Mouse (Mus musculus) cortical plate, adult 2 months (tissue): ENCODE measurements around the gene Fgfr2.

ENCODE experiments used
- CTCF ChIP-seq: fragments of 200-500 bp; IDR thresholded peaks from 2 replicates; pipeline ENCODE4 v1.5.1; 2011; ENCODE audit warnings: mild to moderate bottlenecking, control low read depth, low read length; ENCODE audit not compliant: insufficient read depth; ENCODE audit errors: extremely low read depth
- POLR2A ChIP-seq: fragments of 200-500 bp; IDR thresholded peaks from 2 replicates; pipeline ENCODE4 v1.6.1; 2011; ENCODE audit warnings: mild to moderate bottlenecking, low read length, control low read depth; ENCODE audit not compliant: insufficient read depth; ENCODE audit errors: extremely low read depth

DNA sequence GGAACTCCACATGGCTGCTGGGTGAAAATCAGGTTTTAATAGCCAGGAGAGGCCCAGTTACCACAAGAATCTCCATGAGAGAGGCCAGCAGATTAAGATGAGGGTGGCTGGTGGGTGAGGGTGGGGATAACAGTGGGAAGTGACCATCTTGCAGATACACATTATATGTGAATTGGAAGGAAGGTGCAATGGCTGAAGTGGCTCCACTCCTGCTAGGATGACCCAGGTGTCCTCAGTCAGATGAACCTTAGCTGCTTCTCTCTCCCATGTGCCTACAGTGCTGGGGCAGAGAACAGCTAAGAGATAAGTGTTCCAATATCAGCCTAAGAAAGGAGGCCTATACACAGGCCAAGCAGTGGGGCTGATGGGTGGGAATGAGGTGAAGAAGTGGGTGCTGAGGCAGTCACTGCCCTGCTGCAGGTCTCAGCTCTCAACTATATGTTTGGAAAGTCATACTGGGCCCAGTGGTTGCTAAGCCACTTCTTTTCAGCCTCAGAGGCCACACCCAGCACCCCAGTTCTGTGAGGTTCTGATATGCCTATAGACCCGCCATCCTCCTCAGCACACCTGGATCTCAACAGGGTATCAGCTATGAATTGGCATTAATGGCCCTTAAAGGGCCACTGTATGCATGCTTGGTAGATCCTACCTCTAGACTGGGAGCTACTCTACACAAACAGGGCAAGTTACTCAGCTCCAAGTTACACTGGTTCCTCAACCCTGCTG lies 345.3 kb downstream of the Fgfr2 start:
- TF ChIP-seq CTCF (no peak), POLR2A (no peak)
